Mouse (Mus musculus): ENCODE results near the gene Gipc2. TPM values are rescaled to one million over a fixed set of nuclear protein-coding genes. Genes with fewer than 3 reads are reported as not detected.

Gene Gipc2
- polyA plus RNA-seq, 1 experiment, result 9.7 TPM

- TF ChIP-seq CTCF (IDR thresholded peaks at IDR 0.05; ENCODE audit: borderline replicate concordance, insufficient read depth, low read depth, low read length) (no peak), POLR2A (IDR thresholded peaks at IDR 0.05; ENCODE audit: borderline replicate concordance, insufficient read depth, low read length) (no peak)
- WGBS, result 80% methylated on average over 7 of the region's 7 CpGs
Measured at GRCm38 (mm10) chr3:152208096-152208885, 42.3 kb upstream of the Gipc2 start.

GRCm38 (mm10) chr3:152207156-152207555 lies 41.1 kb upstream of the Gipc2 start:
- DNase-seq, result no peak
- H3K4me1 ChIP-seq (ENCODE audit: control insufficient read depth, insufficient read depth, low read length), result no peaks in the 10 kb centered on the region; the same call in 1 of the 2 replicates
- H3K27ac ChIP-seq (ENCODE audit: insufficient read depth, low read length), result no peak overlapping the region
- WGBS, result 96% methylated on average over 4 of the region's 4 CpGs
- TF ChIP-seq CTCF (IDR thresholded peaks at IDR 0.05; ENCODE audit: borderline replicate concordance, insufficient read depth, low read depth, low read length) (no peak), POLR2A (IDR thresholded peaks at IDR 0.05; ENCODE audit: borderline replicate concordance, insufficient read depth, low read length) (no peak)
- no peaks in the 10 kb centered on the region for H3K27me3 ChIP-seq (ENCODE audit: control insufficient read depth, insufficient read depth, low read length)
- H3K4me3 ChIP-seq (replicated peaks; ENCODE audit: insufficient read depth, low read depth, low read length), result no peak overlapping the region

More at GRCm38 (mm10) chr3:152208096-152208885, 42.3 kb upstream of the Gipc2 start:
- Histone ChIP-seq H3K27ac (ENCODE audit: insufficient read depth, low read length) (0 out of 2 replicates have a peak overlapping the region, but pooled peaks have one; percentile 40), H3K4me1 (ENCODE audit: control insufficient read depth, insufficient read depth, low read length) (peaks cover 5% of the 10 kb centered on the region), H3K27me3 (ENCODE audit: control insufficient read depth, insufficient read depth, low read length) (no peaks in the 10 kb centered on the region), H3K4me3 (replicated peaks; ENCODE audit: insufficient read depth, low read depth, low read length) (no peak overlapping the region)
- no peak for DNase-seq

GRCm38 (mm10) chr3:152204577-152204976 lies 38.5 kb upstream of the Gipc2 start:
- H3K4me1 ChIP-seq (ENCODE audit: control insufficient read depth, insufficient read depth, low read length), result no peaks in the 10 kb centered on the region
- no peak overlapping the region for H3K27ac ChIP-seq (ENCODE audit: insufficient read depth, low read length)
- no peak overlapping the region for H3K4me3 ChIP-seq (replicated peaks; ENCODE audit: insufficient read depth, low read depth, low read length)
- no peak for TF ChIP-seq CTCF (IDR thresholded peaks at IDR 0.05; ENCODE audit: borderline replicate concordance, insufficient read depth, low read depth, low read length)
- TF ChIP-seq POLR2A (IDR thresholded peaks at IDR 0.05; ENCODE audit: borderline replicate concordance, insufficient read depth, low read length), result no peak
- DNase-seq, result no peak
- 93% methylated on average over 3 of the region's 3 CpGs for WGBS
- H3K27me3 ChIP-seq (ENCODE audit: control insufficient read depth, insufficient read depth, low read length), result no peaks in the 10 kb centered on the region

GRCm38 (mm10) chr3:152203996-152204395 lies 38.0 kb upstream of the Gipc2 start:
- TF ChIP-seq POLR2A (IDR thresholded peaks at IDR 0.05; ENCODE audit: borderline replicate concordance, insufficient read depth, low read length), result no peak
- no peak for TF ChIP-seq CTCF (IDR thresholded peaks at IDR 0.05; ENCODE audit: borderline replicate concordance, insufficient read depth, low read depth, low read length)
- H3K4me1 ChIP-seq (ENCODE audit: control insufficient read depth, insufficient read depth, low read length), result no peaks in the 10 kb centered on the region
- no peak overlapping the region for H3K27ac ChIP-seq (ENCODE audit: insufficient read depth, low read length)
- H3K4me3 ChIP-seq (replicated peaks; ENCODE audit: insufficient read depth, low read depth, low read length), result no peak overlapping the region
- H3K27me3 ChIP-seq (ENCODE audit: control insufficient read depth, insufficient read depth, low read length), result no peaks in the 10 kb centered on the region
- no peak for DNase-seq
- 78% methylated on average over 3 of the region's 3 CpGs for WGBS

GRCm38 (mm10) chr3:152203411-152203810 lies 37.4 kb upstream of the Gipc2 start:
- H3K27ac ChIP-seq (ENCODE audit: insufficient read depth, low read length), result no peak overlapping the region
- no peaks in the 10 kb centered on the region for H3K27me3 ChIP-seq (ENCODE audit: control insufficient read depth, insufficient read depth, low read length)
- no peaks in the 10 kb centered on the region for H3K4me1 ChIP-seq (ENCODE audit: control insufficient read depth, insufficient read depth, low read length)
- TF ChIP-seq POLR2A (IDR thresholded peaks at IDR 0.05; ENCODE audit: borderline replicate concordance, insufficient read depth, low read length) (no peak), CTCF (IDR thresholded peaks at IDR 0.05; ENCODE audit: borderline replicate concordance, insufficient read depth, low read depth, low read length) (no peak)
- no peak overlapping the region for H3K4me3 ChIP-seq (replicated peaks; ENCODE audit: insufficient read depth, low read depth, low read length)
- no peak for DNase-seq
- 90% methylated on average over 6 of the region's 6 CpGs for WGBS

- H3K27ac ChIP-seq (ENCODE audit: insufficient read depth, low read length), result no peak overlapping the region
- H3K4me1 ChIP-seq (ENCODE audit: control insufficient read depth, insufficient read depth, low read length), result no peaks in the 10 kb centered on the region
- no peak overlapping the region for H3K4me3 ChIP-seq (replicated peaks; ENCODE audit: insufficient read depth, low read depth, low read length)
- DNase-seq, result no peak
- no peaks in the 10 kb centered on the region for H3K27me3 ChIP-seq (ENCODE audit: control insufficient read depth, insufficient read depth, low read length)
- no peak for TF ChIP-seq POLR2A (IDR thresholded peaks at IDR 0.05; ENCODE audit: borderline replicate concordance, insufficient read depth, low read length)
- no peak for TF ChIP-seq CTCF (IDR thresholded peaks at IDR 0.05; ENCODE audit: borderline replicate concordance, insufficient read depth, low read depth, low read length)
Measured at GRCm38 (mm10) chr3:152202942-152203341, 36.9 kb upstream of the Gipc2 start.

GRCm38 (mm10) chr3:152201651-152202050 lies 35.6 kb upstream of the Gipc2 start:
- DNase-seq, result no peak
- Histone ChIP-seq H3K27ac (ENCODE audit: insufficient read depth, low read length) (no peak overlapping the region), H3K4me3 (replicated peaks; ENCODE audit: insufficient read depth, low read depth, low read length) (no peak overlapping the region), H3K4me1 (ENCODE audit: control insufficient read depth, insufficient read depth, low read length) (no peaks in the 10 kb centered on the region), H3K27me3 (ENCODE audit: control insufficient read depth, insufficient read depth, low read length) (no peaks in the 10 kb centered on the region)
- no peak for TF ChIP-seq POLR2A (IDR thresholded peaks at IDR 0.05; ENCODE audit: borderline replicate concordance, insufficient read depth, low read length)
- TF ChIP-seq CTCF (IDR thresholded peaks at IDR 0.05; ENCODE audit: borderline replicate concordance, insufficient read depth, low read depth, low read length), result no peak
- 73% methylated on average over 2 of the region's 2 CpGs for WGBS

- WGBS, result 95% methylated on average over 3 of the region's 3 CpGs
- DNase-seq, result no peak
- no peaks in the 10 kb centered on the region for H3K27me3 ChIP-seq (ENCODE audit: control insufficient read depth, insufficient read depth, low read length)
- H3K4me3 ChIP-seq (replicated peaks; ENCODE audit: insufficient read depth, low read depth, low read length), result no peak overlapping the region
- TF ChIP-seq CTCF (IDR thresholded peaks at IDR 0.05; ENCODE audit: borderline replicate concordance, insufficient read depth, low read depth, low read length), result no peak
- no peak for TF ChIP-seq POLR2A (IDR thresholded peaks at IDR 0.05; ENCODE audit: borderline replicate concordance, insufficient read depth, low read length)
- no peak overlapping the region for H3K27ac ChIP-seq (ENCODE audit: insufficient read depth, low read length)
- H3K4me1 ChIP-seq (ENCODE audit: control insufficient read depth, insufficient read depth, low read length), result no peaks in the 10 kb centered on the region
Measured at GRCm38 (mm10) chr3:152201181-152201580, 35.2 kb upstream of the Gipc2 start.

Measured in cerebellum, adult 2 months (tissue).